Mouse (Mus musculus): ENCODE measurements around the gene Padi6. TPM values are rescaled to one million over a fixed set of nuclear protein-coding genes. Genes with fewer than 3 reads are reported as not detected.
A peak's percentile ranks its signal among the peaks of the same experiment; 100 is the strongest.

Padi6 gene
- total RNA-seq (2021) = not detected
- long read RNA-seq, experiment 1 = 0 reads
- long read RNA-seq, experiment 2 = 0 reads

GRCm38 (mm10) chr4:140742543-140742942 is at the start of gene Padi6:
TSS of gene Padi6 (minus strand) at chr4:140742643.
- no peak for DNase-seq

- DNase-seq = no peak
These were observed 48.6 kb upstream of the Padi6 start for GRCm38 (mm10) chr4:140791071-140791470.

GRCm38 (mm10) chr4:140789983-140790382 is 47.5 kb upstream of the Padi6 start:
- DNase-seq = no peak

- peak; percentile 77 for DNase-seq
These were observed 46.5 kb upstream of the Padi6 start for GRCm38 (mm10) chr4:140788983-140789382.

- DNase-seq = no peak
These were observed 45.8 kb upstream of the Padi6 start for GRCm38 (mm10) chr4:140788264-140788663.

GRCm38 (mm10) chr4:140787414-140787813 is 45.0 kb upstream of the Padi6 start:
- DNase-seq = no peak

GRCm38 (mm10) chr4:140785217-140785616 is 42.8 kb upstream of the Padi6 start:
- no peak for DNase-seq

GRCm38 (mm10) chr4:140784292-140784945 is 42.0 kb upstream of the Padi6 start:
- no peak for DNase-seq

GRCm38 (mm10) chr4:140782821-140783220 is 40.4 kb upstream of the Padi6 start:
- no peak for DNase-seq

GRCm38 (mm10) chr4:140780507-140780906 is 38.1 kb upstream of the Padi6 start:
- DNase-seq = no peak

- peak; percentile 46 for DNase-seq
These were observed 37.5 kb upstream of the Padi6 start for GRCm38 (mm10) chr4:140779803-140780397.

GRCm38 (mm10) chr4:140776623-140777022 is 34.2 kb upstream of the Padi6 start:
- DNase-seq = no peak

- DNase-seq = no peak
These were observed 33.4 kb upstream of the Padi6 start for GRCm38 (mm10) chr4:140775876-140776275.

- DNase-seq = no peak
These were observed 32.5 kb upstream of the Padi6 start for GRCm38 (mm10) chr4:140774893-140775292.

- no peak for DNase-seq
These were observed 31.8 kb upstream of the Padi6 start, which contains the start of gene Padi4 for GRCm38 (mm10) chr4:140774025-140774800. TSS of gene Padi4 (minus strand) at chr4:140774236.

- no peak for DNase-seq
These were observed 28.6 kb upstream of the Padi6 start for GRCm38 (mm10) chr4:140771091-140771490.

GRCm38 (mm10) chr4:140770433-140770832 is 28.0 kb upstream of the Padi6 start:
- peak; percentile 53 for DNase-seq

- DNase-seq = no peak
These were observed 26.5 kb upstream of the Padi6 start for GRCm38 (mm10) chr4:140768973-140769372.

- DNase-seq = no peak
These were observed 23.5 kb upstream of the Padi6 start for GRCm38 (mm10) chr4:140765936-140766335.

- peak; percentile 78 for DNase-seq
These were observed 20.7 kb upstream of the Padi6 start for GRCm38 (mm10) chr4:140763158-140763557.

- no peak for DNase-seq
These were observed 19.2 kb upstream of the Padi6 start for GRCm38 (mm10) chr4:140761601-140762000.

- no peak for DNase-seq
These were observed 13.4 kb upstream of the Padi6 start for GRCm38 (mm10) chr4:140755811-140756210.

GRCm38 (mm10) chr4:140753366-140753765 is 10.9 kb upstream of the Padi6 start:
- no peak for DNase-seq

All from gastrocnemius, postnatal 10 days (tissue).